Mouse (Mus musculus) embryonic facial prominence, embryonic 14.5 days (tissue): ENCODE measurements around the gene H2-M10.5. TPM values are rescaled to one million over a fixed set of nuclear protein-coding genes. Genes with fewer than 3 reads are reported as not detected.
"Not testable (repeated sequence)": the region's sequence is repeated elsewhere in the genome, so short reads cannot be mapped to it uniquely, and the experiment has no call there.

ENCODE experiments used
- ATAC-seq: fragments of 200-750 bp; cut with Nextera tagmentation; 2 replicates; pipeline ENCODE4 v1.8.0; 2017; ENCODE audit warnings: low read depth, moderate number of reproducible peaks, moderate TSS enrichment
- DNase-seq: peaks from one replicate; pipeline ENCODE4 v3.0.0-alpha.2; 2015; ENCODE audit warnings: low spot score
- H3K27ac ChIP-seq: fragments of 300-500 bp; sonication (generic); replicated peaks from 2 replicates; pipeline ENCODE4 v1.5.1; 2014; ENCODE audit warnings: low read depth, mild to moderate bottlenecking, low read length, moderate library complexity
- H3K27me3 ChIP-seq: fragments of 300-500 bp; sonication (generic); replicated peaks from 2 replicates; pipeline ENCODE4 v1.6.1; 2014; ENCODE audit warnings: low read length; ENCODE audit not compliant: control insufficient read depth, insufficient read depth
- H3K36me3 ChIP-seq: fragments of 300-500 bp; sonication (generic); 2 replicates; pipeline ENCODE4 v1.6.1; 2014; ENCODE audit warnings: low read length, mixed read lengths; ENCODE audit not compliant: control insufficient read depth, insufficient read depth
- H3K4me1 ChIP-seq: fragments of 300-500 bp; sonication (generic); 2 replicates; pipeline ENCODE4 v1.6.1; 2014; ENCODE audit warnings: antibody characterized with exemption, low read length; ENCODE audit not compliant: control insufficient read depth, insufficient read depth
- H3K4me2 ChIP-seq: fragments of 300-500 bp; sonication (generic); 2 replicates; pipeline ENCODE4 v1.6.1; 2014; ENCODE audit warnings: low read depth, mild to moderate bottlenecking, low read length, moderate library complexity, mixed read lengths
- H3K4me3 ChIP-seq: fragments of 300-500 bp; sonication (generic); 2 replicates; pipeline ENCODE4 v1.5.1; 2014; ENCODE audit warnings: low read depth, mild to moderate bottlenecking, low read length
- H3K9ac ChIP-seq: fragments of 300-500 bp; sonication (generic); 2 replicates; pipeline ENCODE4 v1.6.1; 2014; ENCODE audit warnings: low read depth, mild to moderate bottlenecking, low read length, moderate library complexity, mixed read lengths
- H3K9me3 ChIP-seq: fragments of 300-500 bp; sonication (generic); 2 replicates; pipeline ENCODE4 v1.6.1; 2016; ENCODE audit warnings: low read length; ENCODE audit not compliant: control insufficient read depth
- WGBS: fragments of 180-500 bp; shearing (Covaris S2); extraction: QIAGEN DNeasy Blood & Tissue Kit; methylation state at CpG from one replicate; pipeline ENCODE4 v1.1.7; 2014; 5-methylcytosine and 5-hydroxymethylcytosine counted together
- polyA plus RNA-seq: library from polyadenylated mRNA; unstranded; fragments of >200 nt; fragmentation: Nextera tagmentation; extraction: Ambion mirVana; gene quantifications from 2 replicates; pipeline ENCODE4 v1.2.1, GENCODE M21; 2014

H2-M10.5 gene
- polyA plus RNA-seq, 1 experiment from 2014 or later = not detected

- Histone ChIP-seq H3K4me3 (no peak overlapping the region), H3K4me2 (no peak overlapping the region), H3K9me3 (no peaks in the 10 kb centered on the region), H3K4me1 (no peaks in the 10 kb centered on the region), H3K36me3 (no peaks in the 10 kb centered on the region), H3K9ac (no peak overlapping the region), H3K27me3 (no peaks in the 10 kb centered on the region), H3K27ac (no peak overlapping the region)
- ATAC-seq = no peak
- no peak for DNase-seq
- WGBS = 92% methylated on average over 10 of the region's 10 CpGs
Observed at GRCm38 (mm10) chr17:36799493-36799892, 26.8 kb downstream of the H2-M10.5 start.

DNA sequence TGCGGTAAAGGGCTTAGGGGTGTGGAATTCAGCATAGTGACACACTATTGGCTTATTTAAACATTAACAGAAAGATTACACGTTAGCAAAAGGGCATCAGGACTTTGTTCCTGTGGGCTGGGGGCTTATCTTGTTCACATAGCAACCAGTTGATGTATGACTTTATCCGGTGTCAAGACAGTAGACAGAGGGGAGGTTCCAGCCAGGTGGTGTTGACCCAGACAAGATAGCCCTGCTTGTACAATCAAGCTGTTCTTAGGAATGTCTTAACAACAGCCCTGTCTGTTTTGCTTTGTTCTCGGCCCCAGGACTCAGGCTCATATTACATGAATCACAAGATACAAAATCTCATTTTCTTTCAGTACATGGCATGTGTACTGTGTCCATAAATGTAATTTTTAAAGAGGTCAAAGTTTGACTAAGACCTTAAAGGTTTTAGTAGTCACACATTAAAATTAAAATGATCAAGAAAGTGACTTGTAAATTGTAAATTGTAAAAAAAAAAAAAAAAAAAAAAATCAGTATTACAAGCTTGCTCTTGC lies 27.3 kb downstream of the H2-M10.5 start:
- H3K36me3 ChIP-seq, ATAC-seq, H3K9ac ChIP-seq, H3K4me1 ChIP-seq, H3K9me3 ChIP-seq, H3K27ac ChIP-seq, H3K27me3 ChIP-seq, H3K4me2 ChIP-seq, H3K4me3 ChIP-seq, DNase-seq: not testable (repeated sequence)
- WGBS = 59% methylated on average over 4 of the region's 4 CpGs

GRCm38 (mm10) chr17:36811871-36812270 lies 39.2 kb downstream of the H2-M10.5 start, which contains the start of gene H2-M10.6:
TSS of gene H2-M10.6 (plus strand) at chr17:36812171.
- Histone ChIP-seq H3K27me3 (no peaks in the 10 kb centered on the region), H3K9ac (no peak within 1 kb of the TSS), H3K4me3 (no peak within 1 kb of the TSS), H3K36me3 (no peaks in the 10 kb centered on the region), H3K4me1 (no peaks in the 10 kb centered on the region), H3K4me2 (no peak within 1 kb of the TSS), H3K9me3 (no peaks in the 10 kb centered on the region), H3K27ac (no peak within 1 kb of the TSS)
- ATAC-seq (no peak), DNase-seq (no peak)

DNA sequence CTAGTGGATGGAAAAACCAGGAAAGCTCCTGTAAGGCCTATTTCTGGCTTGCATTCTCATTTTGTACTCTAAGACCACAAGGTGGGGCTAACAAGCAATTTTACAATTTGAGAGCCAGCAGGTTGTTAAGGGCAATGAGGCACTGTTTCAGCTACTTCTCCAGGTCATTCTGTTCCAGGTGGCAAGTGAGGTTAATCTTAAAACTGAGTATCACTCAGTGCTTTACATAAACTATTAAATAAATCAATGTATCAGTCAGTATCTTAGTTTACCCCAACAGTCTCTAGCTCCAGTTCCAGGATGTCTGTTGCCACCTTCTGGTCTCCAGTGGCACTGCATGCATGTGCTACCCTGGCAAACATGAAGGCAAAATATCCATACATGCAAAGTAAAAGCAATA lies 51.3 kb downstream of the H2-M10.5 start:
- Histone ChIP-seq H3K36me3 (no peaks in the 10 kb centered on the region), H3K27me3 (no peaks in the 10 kb centered on the region), H3K9ac (no peak overlapping the region), H3K4me3 (no peak overlapping the region), H3K4me2 (no peak overlapping the region), H3K9me3 (no peaks in the 10 kb centered on the region), H3K4me1 (no peaks in the 10 kb centered on the region), H3K27ac (no peak overlapping the region)
- no peak for ATAC-seq
- DNase-seq = peak; percentile 36

GRCm38 (mm10) chr17:36825525-36825924 lies 52.8 kb downstream of the H2-M10.5 start:
- H3K4me3 ChIP-seq = no peak overlapping the region
- no peak overlapping the region for H3K9ac ChIP-seq
- H3K4me2 ChIP-seq = no peak overlapping the region
- H3K27me3 ChIP-seq = no peaks in the 10 kb centered on the region
- WGBS = 30% methylated on average over 4 of the region's 4 CpGs
- H3K9me3 ChIP-seq = no peaks in the 10 kb centered on the region
- ATAC-seq (peak; percentile 53; the same call in 1 of the 2 replicates), DNase-seq (peak; percentile 36)
- no peaks in the 10 kb centered on the region for H3K36me3 ChIP-seq
- no peak overlapping the region for H3K27ac ChIP-seq
- no peaks in the 10 kb centered on the region for H3K4me1 ChIP-seq

Other genes starting within 250 kb of the H2-M10.5 start
- gene H2-M11, start 225.8 kb upstream of the H2-M10.5 start, polyA plus RNA-seq = not detected in 2 replicates
- gene H2-M9, start 130.2 kb upstream of the H2-M10.5 start, polyA plus RNA-seq = not detected in 2 replicates
- not detected in 2 replicates for gene H2-M1, start 100.7 kb upstream of the H2-M10.5 start, polyA plus RNA-seq
- gene H2-M10.6, start 39.3 kb downstream of the H2-M10.5 start, polyA plus RNA-seq = not detected in 2 replicates
- gene Trim26, start 64.2 kb downstream of the H2-M10.5 start, polyA plus RNA-seq = 28.5 and 31.9 TPM in 2 replicates
- 0.10 and 0.15 TPM in 2 replicates for gene Trim15, start 94.3 kb downstream of the H2-M10.5 start, polyA plus RNA-seq
- 3.6 and 3.7 TPM in 2 replicates for gene Trim10, start 96.7 kb downstream of the H2-M10.5 start, polyA plus RNA-seq
- not detected in 2 replicates for gene Trim40, start 117.2 kb downstream of the H2-M10.5 start, polyA plus RNA-seq
- gene Trim31, start 125.2 kb downstream of the H2-M10.5 start, polyA plus RNA-seq = not detected in 2 replicates
- 1.2 and 2.7 TPM in 2 replicates for gene Rnf39, start 170.0 kb downstream of the H2-M10.5 start, polyA plus RNA-seq
- gene Ppp1r11, start 178.8 kb downstream of the H2-M10.5 start, polyA plus RNA-seq = 125 and 130 TPM in 2 replicates
- gene Znrd1, start 185.6 kb downstream of the H2-M10.5 start, polyA plus RNA-seq = 89.6 and 94.7 TPM in 2 replicates
- gene Znrd1as, start 185.7 kb downstream of the H2-M10.5 start, polyA plus RNA-seq = 5.9 and 6.1 TPM in 2 replicates
- gene 2410137M14Rik, start 208.3 kb downstream of the H2-M10.5 start, polyA plus RNA-seq = not detected in 2 replicates
- gene H2-M5, start 216.6 kb downstream of the H2-M10.5 start, polyA plus RNA-seq = 0.21 and 0.22 TPM in 2 replicates
- gene Zfp57, start 228.3 kb downstream of the H2-M10.5 start, polyA plus RNA-seq = 45.5 and 64.8 TPM in 2 replicates